Mouse (Mus musculus): ENCODE measurements around the gene Msh4. TPM values are rescaled to one million over a fixed set of nuclear protein-coding genes. Genes with fewer than 3 reads are reported as not detected.
"Not testable (repeated sequence)": the region's sequence is repeated elsewhere in the genome, so short reads cannot be mapped to it uniquely, and the experiment has no call there.

Msh4 gene
- polyA plus RNA-seq, 1 experiment from 2014 or later = 0.03 TPM

- no peaks in the 10 kb centered on the region for H3K27me3 ChIP-seq
- DNase-seq (ENCODE audit: low read depth, low spot score) (no peak), ATAC-seq (no peak)
- in situ Hi-C loops (cut with MboI; ENCODE audit: low pct_unique_long_range_greater_than_20kb) = no loop called here
- CTCF ChIA-PET = interaction anchor here (0.9 to 2.6 kb wide), 11 partner anchors 10 to 178 kb away, joined by 3 to 10 read pairs (median 4); no protein-coding TSS in a partner anchor
- POLR2A ChIA-PET = interaction anchor here (0.6 kb wide), 1 partner anchor 18 kb away, joined by 4 read pairs; no protein-coding TSS in a partner anchor
- TF ChIP-seq CTCF (IDR thresholded peaks at IDR 0.05) = no peak
These were observed 69.6 kb downstream of the Msh4 start for GRCm38 (mm10) chr3:153836316-153836715.

GRCm38 (mm10) chr3:153835455-153836086, 70.4 kb downstream of the Msh4 start:
- ChIA-PET POLR2A (interaction anchor here (0.6 kb wide), 1 partner anchor 17 kb away, joined by 4 read pairs; no protein-coding TSS in a partner anchor), CTCF (interaction anchor here (0.9 to 2.6 kb wide), 19 partner anchors 8 to 177 kb away, joined by 3 to 10 read pairs (median 3); partner anchors contain the start of gene Asb17)
- ATAC-seq (peak; percentile 88), DNase-seq (ENCODE audit: low read depth, low spot score) (peak; percentile 47)
- no peaks in the 10 kb centered on the region for H3K27me3 ChIP-seq
- in situ Hi-C loops (cut with MboI; ENCODE audit: low pct_unique_long_range_greater_than_20kb) = no loop called here
- TF ChIP-seq CTCF (IDR thresholded peaks at IDR 0.05) = peak; percentile 94

DNA sequence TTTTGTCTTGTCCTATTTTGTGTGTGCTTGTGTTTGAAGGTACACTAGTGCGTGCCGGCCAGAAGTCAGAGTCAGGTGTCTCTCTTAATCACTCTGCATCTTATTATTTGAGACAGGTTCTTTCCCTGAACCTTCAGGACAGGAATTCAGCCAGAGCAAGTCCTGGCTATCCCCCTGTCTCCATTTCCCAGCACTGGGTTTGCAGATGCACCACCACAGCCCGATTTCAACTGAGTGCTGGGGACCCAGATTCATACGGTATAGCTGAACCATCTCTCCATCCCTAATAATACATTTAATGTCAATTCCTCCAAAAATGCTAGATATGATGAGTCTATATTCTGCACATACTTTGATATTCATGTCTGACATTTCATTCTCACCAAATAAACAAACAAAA, 71.9 kb downstream of the Msh4 start:
- no peaks in the 10 kb centered on the region for H3K27me3 ChIP-seq
- CTCF ChIA-PET = interaction anchor here (1.3 to 2.6 kb wide), 5 partner anchors 10 to 26 kb away, joined by 3 to 7 read pairs (median 3); partner anchors contain the start of gene Asb17
- in situ Hi-C loops (cut with MboI; ENCODE audit: low pct_unique_long_range_greater_than_20kb) = no loop called here
- POLR2A ChIA-PET = no interaction called here
- DNase-seq (ENCODE audit: low read depth, low spot score) (no peak), ATAC-seq (no peak)
- no peak for TF ChIP-seq CTCF (IDR thresholded peaks at IDR 0.05)

GRCm38 (mm10) chr3:153832654-153832945, 73.3 kb downstream of the Msh4 start:
- TF ChIP-seq CTCF (IDR thresholded peaks at IDR 0.05) = no peak
- no peaks in the 10 kb centered on the region for H3K27me3 ChIP-seq
- ATAC-seq = no peak
- ChIA-PET CTCF (interaction anchor here (1.5 to 1.8 kb wide), 2 partner anchors 10 to 174 kb away, joined by 4 to 7 read pairs; no protein-coding TSS in a partner anchor), POLR2A (interaction anchor here (0.7 kb wide), 1 partner anchor 10 kb away, joined by 3 read pairs; no protein-coding TSS in a partner anchor)
- in situ Hi-C loops (cut with MboI; ENCODE audit: low pct_unique_long_range_greater_than_20kb) = no loop called here
- no peak for DNase-seq (ENCODE audit: low read depth, low spot score)

- no peaks in the 10 kb centered on the region for H3K27me3 ChIP-seq
- ATAC-seq (no peak), DNase-seq (ENCODE audit: low read depth, low spot score) (no peak)
- CTCF ChIA-PET = interaction anchor here (1.4 to 1.8 kb wide), 3 partner anchors 9 to 173 kb away, joined by 4 to 7 read pairs (median 5); no protein-coding TSS in a partner anchor
- POLR2A ChIA-PET = interaction anchor here (0.7 to 0.8 kb wide), 3 partner anchors 9 to 25 kb away, joined by 3 to 6 read pairs (median 3); no protein-coding TSS in a partner anchor
- TF ChIP-seq CTCF (IDR thresholded peaks at IDR 0.05) = no peak
- in situ Hi-C loops (cut with MboI; ENCODE audit: low pct_unique_long_range_greater_than_20kb) = no loop called here
These were observed 73.9 kb downstream of the Msh4 start for GRCm38 (mm10) chr3:153831873-153832653.

DNA sequence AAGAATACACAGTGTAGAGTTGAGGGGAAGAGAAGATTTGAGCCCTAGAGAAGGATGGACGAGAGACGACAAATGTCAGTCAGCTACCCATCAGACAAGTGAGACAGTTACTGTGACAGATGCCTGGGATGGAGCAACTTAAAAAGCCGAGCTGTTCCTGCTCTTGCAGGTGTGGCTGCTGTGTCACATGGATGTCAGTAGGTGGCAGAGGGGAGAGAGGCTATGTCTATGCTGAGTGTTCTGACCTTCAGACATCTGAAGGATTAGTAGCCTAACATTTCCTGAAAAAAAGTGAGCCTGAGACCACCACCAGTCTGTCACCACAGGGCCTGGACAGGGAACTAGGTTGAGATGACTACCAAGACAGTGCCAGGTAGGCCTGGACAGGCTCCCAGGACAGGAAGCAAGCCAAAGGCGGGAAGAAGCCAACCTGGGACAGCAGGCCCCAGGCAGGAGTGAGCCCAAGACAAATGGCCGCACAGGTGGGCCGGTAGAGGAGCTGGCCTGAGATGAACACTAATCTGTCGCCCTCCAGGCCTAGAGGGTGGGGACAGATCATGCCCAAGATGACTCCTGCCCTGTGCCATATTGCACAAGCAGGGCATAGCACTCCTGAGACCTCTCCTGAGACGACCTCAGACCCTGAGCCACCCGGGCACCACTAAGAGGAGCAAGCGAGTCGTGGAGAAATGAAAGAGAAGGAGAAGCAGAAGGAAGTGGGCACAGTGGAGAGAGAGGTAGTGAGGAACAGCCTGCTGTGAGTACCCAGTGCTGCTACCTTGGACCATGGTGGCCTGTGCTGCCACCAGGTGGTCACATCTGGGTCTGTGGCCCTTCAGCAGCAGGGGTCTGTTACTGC, 74.7 kb downstream of the Msh4 start:
- peak; percentile 52 for TF ChIP-seq CTCF (IDR thresholded peaks at IDR 0.05)

DNA sequence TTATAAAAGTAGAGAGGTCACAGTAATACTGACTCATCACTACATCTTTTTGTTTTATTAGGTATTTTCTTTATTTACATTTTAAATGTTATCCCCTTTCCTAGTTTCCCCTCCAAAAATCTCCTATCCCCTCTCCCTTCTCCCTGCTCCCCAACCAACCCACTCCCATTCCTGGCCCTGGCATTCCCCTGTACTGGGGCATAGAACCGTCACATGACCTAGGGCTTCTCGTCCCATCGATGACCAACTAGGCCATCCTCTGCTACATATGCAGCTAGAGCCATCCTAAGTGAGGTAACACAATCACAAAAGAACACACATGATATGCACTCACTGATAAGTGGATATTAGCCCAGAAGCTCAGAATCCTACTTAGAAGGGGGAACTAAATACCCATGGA, 76.2 kb downstream of the Msh4 start:
- H3K27me3 ChIP-seq; ATAC-seq; POLR2A ChIA-PET; in situ Hi-C loops (cut with MboI; ENCODE audit: low pct_unique_long_range_greater_than_20kb); DNase-seq (ENCODE audit: low read depth, low spot score): not testable (repeated sequence)
- CTCF ChIA-PET = interaction anchor here (1.3 kb wide), 1 partner anchor 12 kb away, joined by 3 read pairs; no protein-coding TSS in a partner anchor

More for the DNA sequence above, 74.7 kb downstream of the Msh4 start:
- ATAC-seq = no peak
- in situ Hi-C loops (cut with MboI; ENCODE audit: low pct_unique_long_range_greater_than_20kb) = no loop called here
- ChIA-PET CTCF (interaction anchor here (1.4 to 1.8 kb wide), 3 partner anchors 8 to 173 kb away, joined by 4 to 7 read pairs (median 5); no protein-coding TSS in a partner anchor), POLR2A (interaction anchor here (0.7 to 0.8 kb wide), 2 partner anchors 13 to 26 kb away, joined by 3 to 6 read pairs; no protein-coding TSS in a partner anchor)
- no peaks in the 10 kb centered on the region for H3K27me3 ChIP-seq
- DNase-seq (ENCODE audit: low read depth, low spot score) = no peak

- no peak for DNase-seq (ENCODE audit: low read depth, low spot score)
- no peak for TF ChIP-seq CTCF (IDR thresholded peaks at IDR 0.05)
- CTCF ChIA-PET = interaction anchor here (1.9 to 2.2 kb wide), 2 partner anchors 9 to 13 kb away, joined by 7 to 10 read pairs; no protein-coding TSS in a partner anchor
- H3K27me3 ChIP-seq = no peaks in the 10 kb centered on the region
- no peak for ATAC-seq
- in situ Hi-C loops (cut with MboI; ENCODE audit: low pct_unique_long_range_greater_than_20kb) = no loop called here
- POLR2A ChIA-PET = interaction anchor here (0.7 kb wide), 1 partner anchor 10 kb away, joined by 3 read pairs; no protein-coding TSS in a partner anchor
These were observed 79.3 kb downstream of the Msh4 start for GRCm38 (mm10) chr3:153826616-153827015.

GRCm38 (mm10) chr3:153825197-153825596, 80.7 kb downstream of the Msh4 start:
- ChIA-PET POLR2A (no interaction called here), CTCF (interaction anchor here (0.8 to 2.2 kb wide), 6 partner anchors 9 to 160 kb away, joined by 3 to 10 read pairs (median 4); no protein-coding TSS in a partner anchor)
- no peak for TF ChIP-seq CTCF (IDR thresholded peaks at IDR 0.05)
- no peaks in the 10 kb centered on the region for H3K27me3 ChIP-seq
- in situ Hi-C loops (cut with MboI; ENCODE audit: low pct_unique_long_range_greater_than_20kb) = no loop called here
- DNase-seq (ENCODE audit: low read depth, low spot score) = no peak
- no peak for ATAC-seq
